Mouse (Mus musculus) neural tube, embryonic 14.5 days (tissue): ENCODE results near the gene Olfr129. TPM values are rescaled to one million over a fixed set of nuclear protein-coding genes. Genes with fewer than 3 reads are reported as not detected.

ENCODE experiments used
- ATAC-seq: fragments of 200-750 bp; cut with Nextera tagmentation; 2 replicates; pipeline ENCODE4 v1.8.0; 2017; ENCODE audit warnings: low read depth, mild to moderate bottlenecking, moderate TSS enrichment, moderate library complexity
- H3K27ac ChIP-seq: fragments of 300-500 bp; sonication (generic); 2 replicates; pipeline ENCODE4 v1.5.1; 2014; ENCODE audit warnings: low read depth, mild to moderate bottlenecking, control low read depth, low read length, moderate library complexity, mixed read lengths
- H3K27me3 ChIP-seq: fragments of 300-500 bp; sonication (generic); 2 replicates; pipeline ENCODE4 v1.6.1; 2014; ENCODE audit warnings: low read length; ENCODE audit not compliant: control insufficient read depth, insufficient read depth
- H3K36me3 ChIP-seq: fragments of 300-500 bp; sonication (generic); 2 replicates; pipeline ENCODE4 v1.6.1; 2014; ENCODE audit warnings: low read length, mixed read lengths; ENCODE audit not compliant: control insufficient read depth, insufficient read depth
- H3K4me1 ChIP-seq: fragments of 300-500 bp; sonication (generic); 2 replicates; pipeline ENCODE4 v1.6.1; 2014; ENCODE audit warnings: low read length; ENCODE audit not compliant: control insufficient read depth, insufficient read depth
- H3K4me2 ChIP-seq: fragments of 300-500 bp; sonication (generic); 2 replicates; pipeline ENCODE4 v1.6.1; 2014; ENCODE audit warnings: mild to moderate bottlenecking, low read depth, low read length, control low read depth
- H3K4me3 ChIP-seq: fragments of 300-500 bp; sonication (generic); 2 replicates; pipeline ENCODE4 v1.5.1; 2014; ENCODE audit warnings: low read depth, low read length, control low read depth, mixed read lengths
- H3K9ac ChIP-seq: fragments of 300-500 bp; sonication (generic); replicated peaks from 2 replicates; pipeline ENCODE4 v1.6.1; 2014; ENCODE audit warnings: low read depth, mild to moderate bottlenecking, control low read depth, low read length, mixed read lengths
- H3K9me3 ChIP-seq: fragments of 300-500 bp; sonication (generic); 2 replicates; pipeline ENCODE4 v1.6.1; 2016; ENCODE audit warnings: low read length; ENCODE audit not compliant: control insufficient read depth
- WGBS: fragments of 180-500 bp; shearing (Covaris S2); extraction: QIAGEN DNeasy Blood & Tissue Kit; methylation state at CpG from one replicate; pipeline ENCODE4 v1.1.7; 2014; 5-methylcytosine and 5-hydroxymethylcytosine counted together
- polyA plus RNA-seq: library from polyadenylated mRNA; unstranded; fragments of >200 nt; fragmentation: Nextera tagmentation; extraction: Ambion mirVana; gene quantifications from 2 replicates; pipeline ENCODE4 v1.2.1, GENCODE M21; 2014

The Olfr129 gene
- polyA plus RNA-seq = not detected in 2 replicates

GRCm38 (mm10) chr17:38059979-38060378 is at the start of gene Olfr129:
TSS of gene Olfr129 (minus strand) at chr17:38060079.
- WGBS = 73% methylated on average over 1 of the region's 1 CpGs
- no peak within 1 kb of the TSS for H3K9ac ChIP-seq

DNA sequence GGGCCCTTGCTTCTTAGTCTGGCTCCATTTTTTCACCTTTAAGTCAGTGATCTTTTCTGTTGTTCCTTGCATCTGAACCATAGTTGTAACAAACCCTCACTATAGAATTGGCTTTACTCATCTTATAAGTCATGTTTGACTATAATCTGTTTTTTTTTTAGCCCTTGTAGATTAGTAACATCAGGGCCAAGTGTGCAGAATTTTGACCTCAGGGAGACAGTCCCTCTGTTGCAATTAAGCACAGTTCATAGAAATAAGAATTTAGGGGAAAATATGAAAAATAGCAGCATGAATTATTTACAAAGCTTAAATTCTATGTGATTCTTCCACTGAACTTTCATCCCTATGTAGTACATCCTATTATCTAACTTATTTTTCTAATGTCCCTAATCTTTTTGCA is 28.7 kb upstream of the Olfr129 start, which contains the start of gene Olfr131:
TSS of gene Olfr131 (minus strand) at position 101 of the 400 bp plus-strand sequence.
- H3K4me1 ChIP-seq = no peaks in the 10 kb centered on the region
- no peak within 1 kb of the TSS for H3K27ac ChIP-seq
- H3K4me2 ChIP-seq = no peak within 1 kb of the TSS
- H3K9ac ChIP-seq = no peak within 1 kb of the TSS
- H3K4me3 ChIP-seq = no peak within 1 kb of the TSS
- H3K27me3 ChIP-seq = no peaks in the 10 kb centered on the region
- no peaks in the 10 kb centered on the region for H3K9me3 ChIP-seq
- no peak for ATAC-seq
- H3K36me3 ChIP-seq = no peaks in the 10 kb centered on the region

More at GRCm38 (mm10) chr17:38059979-38060378, at the start of gene Olfr129:
- no peaks in the 10 kb centered on the region for H3K27me3 ChIP-seq
- no peaks in the 10 kb centered on the region for H3K36me3 ChIP-seq
- no peaks in the 10 kb centered on the region for H3K4me1 ChIP-seq
- H3K27ac ChIP-seq = no peak within 1 kb of the TSS
- H3K4me2 ChIP-seq = no peak within 1 kb of the TSS
- no peak within 1 kb of the TSS for H3K4me3 ChIP-seq
- ATAC-seq = no peak
- H3K9me3 ChIP-seq = no peaks in the 10 kb centered on the region

GRCm38 (mm10) chr17:38082364-38082763 is 22.5 kb upstream of the Olfr129 start:
- WGBS = 82% methylated on average over 4 of the region's 4 CpGs

GRCm38 (mm10) chr17:38063621-38064020 is 3.7 kb upstream of the Olfr129 start, which contains the start of gene Olfr130:
TSS of gene Olfr130 (plus strand) at chr17:38063921.
- no peaks in the 10 kb centered on the region for H3K4me1 ChIP-seq
- H3K36me3 ChIP-seq = no peaks in the 10 kb centered on the region
- H3K9ac ChIP-seq = no peak within 1 kb of the TSS
- H3K4me2 ChIP-seq = no peak within 1 kb of the TSS
- WGBS = 85% methylated on average over 1 of the region's 1 CpGs
- no peak within 1 kb of the TSS for H3K4me3 ChIP-seq
- H3K27me3 ChIP-seq = no peaks in the 10 kb centered on the region
- H3K9me3 ChIP-seq = no peaks in the 10 kb centered on the region
- H3K27ac ChIP-seq = no peak within 1 kb of the TSS
- ATAC-seq = no peak

More at GRCm38 (mm10) chr17:38082364-38082763, 22.5 kb upstream of the Olfr129 start:
- Histone ChIP-seq H3K9me3 (no peaks in the 10 kb centered on the region), H3K27me3 (no peaks in the 10 kb centered on the region), H3K4me1 (no peaks in the 10 kb centered on the region), H3K4me2 (no peak overlapping the region), H3K27ac (no peak overlapping the region), H3K36me3 (no peaks in the 10 kb centered on the region), H3K4me3 (no peak overlapping the region), H3K9ac (no peak overlapping the region)
- ATAC-seq = no peak

DNA sequence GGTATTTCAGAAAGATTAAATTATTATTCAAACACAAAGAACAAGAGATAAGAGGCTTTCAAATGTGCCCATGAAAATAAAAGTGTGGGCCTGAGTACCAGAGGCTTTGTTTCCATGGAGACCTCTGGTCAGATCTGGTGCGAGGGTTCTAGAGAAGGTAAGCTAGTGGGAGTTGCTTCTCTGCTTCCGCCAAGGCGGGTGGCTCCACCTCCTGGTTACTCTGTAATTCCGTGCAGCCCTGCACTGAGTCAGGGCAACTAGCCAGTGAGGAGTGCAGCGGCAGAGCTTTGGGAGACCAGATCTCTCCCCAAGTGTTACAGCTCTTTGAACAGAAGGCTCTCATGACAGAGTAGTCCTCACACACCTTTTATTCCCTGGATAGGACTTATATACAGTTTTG is 33.6 kb downstream of the Olfr129 start:
- H3K9ac ChIP-seq = no peak overlapping the region
- H3K9me3 ChIP-seq = no peaks in the 10 kb centered on the region
- no peak overlapping the region for H3K4me2 ChIP-seq
- no peaks in the 10 kb centered on the region for H3K27me3 ChIP-seq
- H3K4me3 ChIP-seq = no peak overlapping the region
- WGBS = 30% methylated on average over 5 of the region's 5 CpGs
- H3K36me3 ChIP-seq = no peaks in the 10 kb centered on the region
- H3K4me1 ChIP-seq = no peaks in the 10 kb centered on the region
- H3K27ac ChIP-seq = no peak overlapping the region
- ATAC-seq = no peak

DNA sequence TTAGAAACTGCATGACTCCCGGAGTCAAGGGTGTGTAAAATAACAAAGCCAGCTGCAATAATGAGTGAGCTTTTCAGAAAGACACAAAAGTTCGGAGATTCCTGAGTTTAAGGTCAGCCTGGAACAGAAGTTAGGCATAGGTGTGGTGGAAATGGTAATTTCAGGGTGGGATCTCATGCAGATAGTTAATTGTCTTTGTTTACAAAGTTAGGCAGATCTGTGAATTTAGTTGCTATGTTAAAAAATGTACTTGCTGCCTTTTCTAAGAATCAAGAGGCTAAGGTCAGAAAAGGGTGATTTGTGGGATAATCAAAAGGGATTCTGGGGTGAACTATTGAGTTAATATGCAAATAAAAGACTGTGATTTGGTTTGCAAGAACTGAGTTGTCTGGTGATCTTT is 43.5 kb downstream of the Olfr129 start:
- no peak for ATAC-seq
- Histone ChIP-seq H3K9ac (no peak overlapping the region), H3K27me3 (no peaks in the 10 kb centered on the region), H3K4me1 (no peaks in the 10 kb centered on the region), H3K27ac (no peak overlapping the region), H3K36me3 (no peaks in the 10 kb centered on the region), H3K4me2 (no peak overlapping the region), H3K9me3 (no peaks in the 10 kb centered on the region), H3K4me3 (no peak overlapping the region)
- 81% methylated on average over 2 of the region's 2 CpGs for WGBS

- Histone ChIP-seq H3K4me3 (no peak overlapping the region), H3K4me1 (no peaks in the 10 kb centered on the region), H3K9me3 (peaks cover 2% of the 10 kb centered on the region; the same call in 1 of the 2 replicates), H3K27ac (no peak overlapping the region), H3K4me2 (no peak overlapping the region), H3K27me3 (no peaks in the 10 kb centered on the region), H3K36me3 (no peaks in the 10 kb centered on the region), H3K9ac (no peak overlapping the region)
- no peak for ATAC-seq
- 74% methylated on average over 2 of the region's 2 CpGs for WGBS
Measured at GRCm38 (mm10) chr17:38004996-38005395, 54.9 kb downstream of the Olfr129 start.

Other genes with a start within 250 kb of the Olfr129 start
- not detected in 2 replicates for gene Olfr125, start 227.1 kb downstream of the Olfr129 start, polyA plus RNA-seq
- gene Olfr126, start 212.6 kb downstream of the Olfr129 start, polyA plus RNA-seq = not detected in 2 replicates
- not detected in 2 replicates for gene Olfr127, start 159.6 kb downstream of the Olfr129 start, polyA plus RNA-seq
- gene Olfr128, start 139.5 kb downstream of the Olfr129 start, polyA plus RNA-seq = not detected in 2 replicates
- gene Olfr761, start 107.0 kb downstream of the Olfr129 start, polyA plus RNA-seq = not detected in 2 replicates
- gene Olfr130, start 3.8 kb upstream of the Olfr129 start, polyA plus RNA-seq = not detected in 2 replicates
- not detected in 2 replicates for gene Olfr131, start 28.6 kb upstream of the Olfr129 start, polyA plus RNA-seq
- not detected in 2 replicates for gene Olfr132, start 74.4 kb upstream of the Olfr129 start, polyA plus RNA-seq
- not detected in 2 replicates for gene Olfr133, start 85.2 kb upstream of the Olfr129 start, polyA plus RNA-seq
- gene Olfr134, start 111.3 kb upstream of the Olfr129 start, polyA plus RNA-seq = not detected in 2 replicates
- gene Olfr135, start 144.3 kb upstream of the Olfr129 start, polyA plus RNA-seq = not detected in 2 replicates
- gene Olfr138, start 201.0 kb upstream of the Olfr129 start, polyA plus RNA-seq = not detected in 2 replicates
- gene Olfr137, start 247.5 kb upstream of the Olfr129 start, polyA plus RNA-seq = not detected in 2 replicates